Mouse (Mus musculus): ENCODE data around the gene Proz.

- TF ChIP-seq POLR2A (IDR thresholded peaks at IDR 0.05; ENCODE audit: insufficient read depth, low read depth, low read length) = no peak
- TF ChIP-seq CTCF (IDR thresholded peaks at IDR 0.05) = no peak
Observed at GRCm38 (mm10) chr8:13028482-13028881, 32.2 kb upstream of the Proz start.

Data from heart, adult 2 months (tissue).